Mouse (Mus musculus) adrenal gland, postnatal 4 days (tissue): ENCODE results near the gene Ifi206. TPM values are rescaled to one million over a fixed set of nuclear protein-coding genes. Genes with fewer than 3 reads are reported as not detected.
"Not testable (repeated sequence)": the region's sequence is repeated elsewhere in the genome, so short reads cannot be mapped to it uniquely, and the experiment has no call there.

Experiments used
- DNase-seq, 2 experiments: peaks; one replicate each; pipeline ENCODE4 v3.0.0; 2021 to 2022; ENCODE audit warnings: low spot score in 2 of 2, mixed read lengths in 2 of 2
- long read RNA-seq, 2 experiments: library from polyadenylated mRNA; stranded (forward); transcript quantifications; one replicate each; pipeline ENCODE4 v2.0.0; 2021
- total RNA-seq, 2 experiments: library from RNA; stranded (reverse); gene quantifications; 2 replicates each; pipeline ENCODE4 v1.2.3; 2021

The Ifi206 gene
- under 1 TPM; 0.17 to 0.34 TPM for total RNA-seq
- long read RNA-seq, experiment 1 = 0 reads
- long read RNA-seq, experiment 2 = 0 reads

- DNase-seq = not testable (repeated sequence)
Observed at GRCm38 (mm10) chr1:173490812-173491480, at the start of gene Ifi206. Ifi206 (minus strand) TSS chr1:173491041.

- not testable (repeated sequence) for DNase-seq
Observed at GRCm38 (mm10) chr1:173535791-173536190, 45.0 kb upstream of the Ifi206 start, which contains the start of gene Ifi214. Ifi214 (minus strand) TSS chr1:173535957.

- DNase-seq = no peak
Observed at GRCm38 (mm10) chr1:173521452-173521851, 30.6 kb upstream of the Ifi206 start.

- DNase-seq = not testable (repeated sequence)
Observed at GRCm38 (mm10) chr1:173510595-173510994, 19.8 kb upstream of the Ifi206 start.

- not testable (repeated sequence) for DNase-seq
Observed at GRCm38 (mm10) chr1:173491483-173491882, 642 bp upstream of the Ifi206 start.

- DNase-seq = not testable (repeated sequence)
Observed at GRCm38 (mm10) chr1:173481182-173481574, 9.7 kb downstream of the Ifi206 start.

GRCm38 (mm10) chr1:173480399-173481181 lies 10.3 kb downstream of the Ifi206 start:
- not testable (repeated sequence) for DNase-seq

GRCm38 (mm10) chr1:173456761-173457160 lies 34.1 kb downstream of the Ifi206 start:
- no peak for DNase-seq

- no peak for DNase-seq
Observed at GRCm38 (mm10) chr1:173456139-173456754, 34.6 kb downstream of the Ifi206 start.

- no peak for DNase-seq
Observed at GRCm38 (mm10) chr1:173451665-173452064, 39.2 kb downstream of the Ifi206 start.

- DNase-seq = no peak
Observed at GRCm38 (mm10) chr1:173450621-173451020, 40.2 kb downstream of the Ifi206 start.

GRCm38 (mm10) chr1:173447067-173447466 lies 43.8 kb downstream of the Ifi206 start:
- no peak for DNase-seq

GRCm38 (mm10) chr1:173443061-173443460 lies 47.8 kb downstream of the Ifi206 start:
- no peak for DNase-seq

- DNase-seq = no peak
Observed at GRCm38 (mm10) chr1:173441210-173441609, 49.6 kb downstream of the Ifi206 start.

- no peak for DNase-seq
Observed at GRCm38 (mm10) chr1:173440681-173441080, 50.2 kb downstream of the Ifi206 start.

GRCm38 (mm10) chr1:173437161-173437953 lies 53.5 kb downstream of the Ifi206 start:
- DNase-seq = no peak

- DNase-seq = no peak
Observed at GRCm38 (mm10) chr1:173432411-173432810, 58.4 kb downstream of the Ifi206 start.

- DNase-seq = no peak
Observed at GRCm38 (mm10) chr1:173429995-173430699, 60.7 kb downstream of the Ifi206 start.

GRCm38 (mm10) chr1:173427385-173427784 lies 63.5 kb downstream of the Ifi206 start:
- no peak for DNase-seq

- DNase-seq = no peak
Observed at GRCm38 (mm10) chr1:173426345-173426744, 64.5 kb downstream of the Ifi206 start.
